In the genomic region with DNA sequence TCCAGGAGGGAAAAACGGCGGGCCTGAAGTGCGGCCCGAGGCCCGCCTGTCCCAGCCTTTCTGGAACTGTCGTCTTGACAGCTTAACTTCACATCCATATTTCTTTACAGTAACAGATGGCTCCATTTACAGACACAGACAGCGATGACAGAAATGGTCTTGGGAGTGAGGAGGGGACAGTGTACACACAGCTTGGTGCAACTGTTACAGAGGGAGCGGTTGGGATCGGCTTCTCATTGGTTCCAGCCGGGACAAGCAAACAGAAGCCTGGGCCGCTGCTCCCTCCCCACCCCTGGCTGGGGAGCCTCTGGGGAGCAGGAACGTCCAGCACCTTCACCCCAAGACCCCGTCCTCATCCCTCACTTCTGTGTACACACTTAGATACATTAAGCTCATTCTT, we compare ENCODE assay signal across 14 mouse cellular contexts.
DNase-seq lines count a peak whose midpoint lies in the region; ATAC-seq and TF ChIP-seq lines count a peak whose summit lies in the region.
"Had no signal": no experiment of that assay in that cellular context is flagged by ENCODE, and none has a peak within 500 bp of the region (broad histone marks: within the 10 kb centered on the region; RNA-seq: fewer than 3 reads in every experiment).

No protein-coding gene starts in this region.

- intact Hi-C loops in heart, postnatal 10 days (cut with DNase I) = no loop called here
- intact Hi-C loops in heart, postnatal 36 days (cut with DNase I) = no loop called here

- H3K4me1 ChIP-seq in forebrain, postnatal 0 days (ENCODE audit: insufficient read depth) = no peaks in the 10 kb centered on the region
- peaks cover 8% of the 10 kb centered on the region; the same call in 1 of the 2 replicates for H3K4me1 ChIP-seq in hindbrain, embryonic 13.5 days (replicated peaks)
- H3K4me1 ChIP-seq: neural tube, embryonic 12.5 days had no signal

- ATAC-seq in forebrain, postnatal 0 days = peak; percentile 80
- no peak for ATAC-seq in hindbrain, embryonic 13.5 days (ENCODE audit: low FRiP score)
- ATAC-seq: CD4-positive, CD25-positive, alpha-beta regulatory T cell, adult 4 months; midbrain, embryonic 16.5 days had no signal

- H3K9me3 ChIP-seq in forebrain, postnatal 0 days (ENCODE audit: low read length) = no peaks in the 10 kb centered on the region
- no peaks in the 10 kb centered on the region for H3K9me3 ChIP-seq in hindbrain, embryonic 13.5 days
- H3K9me3 ChIP-seq: hindbrain, embryonic 12.5 days; neural tube, embryonic 12.5 days had no signal

- DNase-seq in heart, postnatal 10 days = peak; percentile 35
- no peak for DNase-seq in heart, postnatal 36 days
- DNase-seq in layer of hippocampus, adult 9-11 months = peak; percentile 8
- DNase-seq in layer of hippocampus, adult 18-20 months (ENCODE audit: low spot score in 2 of 2) = no peak
- DNase-seq in brain, embryonic 18.5 days (ENCODE audit: low read depth, low spot score) = peak; percentile 43
- DNase-seq in forebrain, postnatal 0 days = peak; percentile 65
- DNase-seq in spleen, postnatal 4 days (ENCODE audit: low spot score in 2 of 2) = no peak
- DNase-seq: adrenal gland, postnatal 14 days; cerebellum, postnatal 25 days had no signal

- WGBS in forebrain, postnatal 0 days = 45% methylated on average over 13 of the region's 13 CpGs
- WGBS in hindbrain, embryonic 13.5 days = 60% methylated on average over 13 of the region's 13 CpGs

- no peaks in the 10 kb centered on the region for H3K36me3 ChIP-seq in forebrain, postnatal 0 days (ENCODE audit: insufficient read depth)
- H3K36me3 ChIP-seq in hindbrain, embryonic 13.5 days = no peaks in the 10 kb centered on the region
- H3K36me3 ChIP-seq: hindbrain, embryonic 12.5 days; neural tube, embryonic 12.5 days had no signal

- H3K4me3 ChIP-seq in forebrain, postnatal 0 days (ENCODE audit: low read depth, low read length) = no peak overlapping the region
- H3K4me3 ChIP-seq in hindbrain, embryonic 13.5 days = no peak overlapping the region
- H3K4me3 ChIP-seq: hindbrain, embryonic 12.5 days; neural tube, embryonic 12.5 days had no signal

- no peak overlapping the region for H3K4me2 ChIP-seq in forebrain, postnatal 0 days (ENCODE audit: low read depth)
- no peak overlapping the region for H3K4me2 ChIP-seq in hindbrain, embryonic 13.5 days
- H3K4me2 ChIP-seq: hindbrain, embryonic 12.5 days; neural tube, embryonic 12.5 days had no signal

- TF ChIP-seq CTCF in forebrain, postnatal 0 days (IDR thresholded peaks at IDR 0.05; ENCODE audit: low read depth) = no peak

- no peaks in the 10 kb centered on the region; the same call in 1 of the 2 replicates for H3K27me3 ChIP-seq in forebrain, postnatal 0 days (ENCODE audit: insufficient read depth, low read length)
- no peaks in the 10 kb centered on the region for H3K27me3 ChIP-seq in hindbrain, embryonic 13.5 days
- H3K27me3 ChIP-seq: neural tube, embryonic 12.5 days had no signal

- H3K27ac ChIP-seq in forebrain, postnatal 0 days (ENCODE audit: low read depth, low read length) = no peak overlapping the region
- H3K27ac ChIP-seq in hindbrain, embryonic 13.5 days = no peak overlapping the region
- H3K27ac ChIP-seq: hindbrain, embryonic 12.5 days; neural tube, embryonic 12.5 days had no signal

- no peak overlapping the region for H3K9ac ChIP-seq in forebrain, postnatal 0 days
- no peak overlapping the region for H3K9ac ChIP-seq in hindbrain, embryonic 13.5 days
- H3K9ac ChIP-seq: hindbrain, embryonic 12.5 days; neural tube, embryonic 12.5 days had no signal

Comparison
In these comparisons a context has a peak if more than half of its experiments do, and no peak if none do; other contexts are left out.
1. DNase-seq: peak in heart, postnatal 10 days (2 of 2), layer of hippocampus, adult 9-11 months (single experiment), brain, embryonic 18.5 days (single experiment) and forebrain, postnatal 0 days (single experiment); none in heart, postnatal 36 days (0 of 2), layer of hippocampus, adult 18-20 months (0 of 2) and spleen, postnatal 4 days (0 of 2).